Mouse (Mus musculus) neural tube, embryonic 12.5 days (tissue): ENCODE data around the gene Gm11444. TPM values are rescaled to one million over a fixed set of nuclear protein-coding genes. Genes with fewer than 3 reads are reported as not detected.

Experiments used
- ATAC-seq: fragments of 200-750 bp; cut with Nextera tagmentation; 2 replicates; pipeline ENCODE4 v1.8.0; 2017; ENCODE audit warnings: low read depth, mild to moderate bottlenecking, moderate TSS enrichment, moderate library complexity; ENCODE audit not compliant: low FRiP score
- H3K27ac ChIP-seq: fragments of 300-500 bp; sonication (generic); 2 replicates; pipeline ENCODE4 v1.5.1; 2016
- H3K27me3 ChIP-seq: fragments of 300-500 bp; sonication (generic); replicated peaks from 2 replicates; pipeline ENCODE4 v1.6.1; 2016; ENCODE audit warnings: mild to moderate bottlenecking
- H3K36me3 ChIP-seq: fragments of 300-500 bp; sonication (generic); 2 replicates; pipeline ENCODE4 v1.6.1; 2016; ENCODE audit warnings: mild to moderate bottlenecking
- H3K4me1 ChIP-seq: fragments of 300-500 bp; sonication (generic); 2 replicates; pipeline ENCODE4 v1.6.1; 2016
- H3K4me2 ChIP-seq: fragments of 300-500 bp; sonication (generic); replicated peaks from 2 replicates; pipeline ENCODE4 v1.6.1; 2016; ENCODE audit warnings: mild to moderate bottlenecking
- H3K4me3 ChIP-seq: fragments of 300-500 bp; sonication (generic); 2 replicates; pipeline ENCODE4 v1.5.1; 2016
- H3K9ac ChIP-seq: fragments of 300-500 bp; sonication (generic); 2 replicates; pipeline ENCODE4 v1.6.1; 2016; ENCODE audit warnings: mild to moderate bottlenecking
- H3K9me3 ChIP-seq: fragments of 300-500 bp; sonication (generic); 2 replicates; pipeline ENCODE4 v1.6.1; 2016; ENCODE audit warnings: mild to moderate bottlenecking
- WGBS: fragments of 180-500 bp; shearing (Covaris S2); methylation state at CpG from one replicate; pipeline ENCODE4 v1.1.7; 2016; 5-methylcytosine and 5-hydroxymethylcytosine counted together
- polyA plus RNA-seq: library from polyadenylated mRNA; unstranded; fragments of >200 nt; fragmentation: Nextera tagmentation; extraction: Ambion mirVana; gene quantifications from 2 replicates; pipeline ENCODE4 v1.2.1, GENCODE M21; 2016

Gm11444 gene
- polyA plus RNA-seq, 1 experiment from 2014 or later: not detected

DNA sequence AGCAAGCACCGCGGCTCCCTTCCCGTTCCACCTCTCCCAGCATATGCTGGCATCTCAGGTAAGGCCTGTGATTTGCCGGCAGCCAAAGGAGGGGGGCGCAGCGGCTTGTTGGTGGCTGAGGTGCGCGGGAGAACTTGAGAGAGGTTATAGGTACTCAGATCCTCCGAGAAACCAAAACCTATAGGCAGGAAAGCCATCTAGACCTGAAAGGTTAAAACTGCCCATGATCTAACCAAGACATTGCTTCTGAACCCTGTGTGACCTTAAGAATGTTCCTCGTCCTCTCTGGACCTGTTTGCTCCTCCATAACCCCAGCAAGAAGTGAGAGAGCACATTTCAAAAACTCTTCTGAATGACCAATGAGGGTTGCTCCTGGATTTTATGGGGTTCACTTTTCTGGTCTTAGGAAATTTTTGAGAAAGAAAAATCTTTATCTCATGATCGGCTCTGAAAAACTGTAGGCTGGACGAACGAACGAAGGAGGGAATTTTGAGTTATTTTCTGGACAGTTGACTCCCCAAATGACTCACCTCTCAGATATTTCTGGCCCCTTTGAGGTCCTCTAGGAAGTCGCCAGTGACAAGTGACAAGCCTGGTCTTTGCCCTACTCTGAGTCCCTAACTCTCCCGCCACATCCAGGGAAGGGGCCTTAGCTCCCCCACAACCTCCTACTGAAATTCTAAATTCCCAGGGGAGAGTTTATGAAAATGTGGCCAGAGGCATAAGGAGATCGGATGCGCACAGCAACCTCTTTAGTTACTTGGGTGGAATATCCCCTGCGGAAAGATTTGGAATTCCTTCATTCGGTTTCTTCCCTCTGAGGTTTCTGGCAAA is 11.5 kb downstream of the Gm11444 start:
- Histone ChIP-seq H3K4me1 (peaks cover 17% of the 10 kb centered on the region), H3K27ac (no peak overlapping the region), H3K4me2 (peak overlapping the region; percentile 72), H3K4me3 (peak overlapping the region; percentile 33), H3K36me3 (no peaks in the 10 kb centered on the region), H3K9ac (peak overlapping the region; percentile 56), H3K9me3 (no peaks in the 10 kb centered on the region), H3K27me3 (peaks cover 91% of the 10 kb centered on the region)
- 4% methylated on average over 20 of the region's 20 CpGs for WGBS
- ATAC-seq: no peak

DNA sequence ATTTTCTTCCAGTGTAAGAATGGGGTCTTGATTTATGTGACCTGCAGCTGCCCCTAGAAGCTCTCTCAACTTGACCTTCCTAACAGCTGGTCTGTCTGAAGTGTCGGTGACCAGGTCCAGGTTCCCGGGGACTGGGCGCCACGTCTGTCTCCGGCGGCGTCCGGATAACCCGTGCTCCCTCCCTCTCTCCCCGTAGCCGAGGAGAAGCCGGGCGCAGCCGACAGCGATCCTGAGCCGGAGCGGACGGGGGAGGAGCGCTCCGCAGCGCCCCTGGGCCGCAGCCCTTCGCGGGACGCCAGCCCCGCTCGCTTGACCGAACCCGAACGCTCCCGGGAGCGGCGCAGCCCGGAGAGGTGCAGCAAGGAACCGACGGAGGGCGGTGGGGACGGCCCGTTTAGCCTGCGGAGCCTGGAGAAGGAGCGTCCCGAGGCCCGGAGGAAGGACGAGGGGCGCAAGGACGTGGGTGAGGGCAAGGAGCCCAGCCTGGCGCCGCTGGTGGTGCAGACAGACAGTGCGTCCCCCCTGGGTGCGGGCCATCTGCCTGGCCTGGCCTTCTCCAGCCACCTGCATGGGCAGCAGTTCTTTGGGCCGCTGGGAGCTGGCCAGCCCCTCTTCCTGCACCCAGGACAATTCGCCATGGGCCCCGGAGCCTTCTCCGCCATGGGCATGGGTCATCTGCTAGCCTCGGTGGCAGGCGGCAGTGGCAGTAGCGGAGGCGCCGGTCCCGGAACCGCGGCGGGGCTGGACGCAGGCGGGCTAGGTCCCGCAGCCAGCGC is 12.3 kb downstream of the Gm11444 start:
- WGBS: under 1% methylated on average over 67 of the region's 67 CpGs
- no peak for ATAC-seq

GRCm38 (mm10) chr11:85837291-85837647 is 12.9 kb downstream of the Gm11444 start:
- Histone ChIP-seq H3K9ac (peak overlapping the region; percentile 56), H3K4me1 (peaks cover 21% of the 10 kb centered on the region), H3K9me3 (no peaks in the 10 kb centered on the region), H3K27ac (no peak overlapping the region), H3K27me3 (peaks cover 94% of the 10 kb centered on the region), H3K4me3 (peak overlapping the region; percentile 46), H3K36me3 (no peaks in the 10 kb centered on the region), H3K4me2 (peak overlapping the region; percentile 72)
- under 1% methylated on average over 18 of the region's 18 CpGs for WGBS
- ATAC-seq: no peak

More for the DNA sequence above, 12.3 kb downstream of the Gm11444 start:
- Histone ChIP-seq H3K27ac (no peak overlapping the region), H3K4me3 (peak overlapping the region; percentile 33), H3K4me1 (peaks cover 17% of the 10 kb centered on the region), H3K9me3 (no peaks in the 10 kb centered on the region), H3K27me3 (peaks cover 94% of the 10 kb centered on the region), H3K36me3 (no peaks in the 10 kb centered on the region), H3K9ac (peak overlapping the region; percentile 56), H3K4me2 (peak overlapping the region; percentile 72)

- peak overlapping the region; percentile 72 for H3K4me2 ChIP-seq
- H3K9ac ChIP-seq: peak overlapping the region; percentile 56
- H3K27ac ChIP-seq: no peak overlapping the region
- H3K27me3 ChIP-seq: peaks cover 95% of the 10 kb centered on the region
- no peak for ATAC-seq
- peaks cover 25% of the 10 kb centered on the region for H3K4me1 ChIP-seq
- no peaks in the 10 kb centered on the region for H3K9me3 ChIP-seq
- H3K4me3 ChIP-seq: peak overlapping the region; percentile 46
- 2% methylated on average over 32 of the region's 32 CpGs for WGBS
- H3K36me3 ChIP-seq: no peaks in the 10 kb centered on the region
These were observed 13.4 kb downstream of the Gm11444 start for GRCm38 (mm10) chr11:85836523-85837290.

DNA sequence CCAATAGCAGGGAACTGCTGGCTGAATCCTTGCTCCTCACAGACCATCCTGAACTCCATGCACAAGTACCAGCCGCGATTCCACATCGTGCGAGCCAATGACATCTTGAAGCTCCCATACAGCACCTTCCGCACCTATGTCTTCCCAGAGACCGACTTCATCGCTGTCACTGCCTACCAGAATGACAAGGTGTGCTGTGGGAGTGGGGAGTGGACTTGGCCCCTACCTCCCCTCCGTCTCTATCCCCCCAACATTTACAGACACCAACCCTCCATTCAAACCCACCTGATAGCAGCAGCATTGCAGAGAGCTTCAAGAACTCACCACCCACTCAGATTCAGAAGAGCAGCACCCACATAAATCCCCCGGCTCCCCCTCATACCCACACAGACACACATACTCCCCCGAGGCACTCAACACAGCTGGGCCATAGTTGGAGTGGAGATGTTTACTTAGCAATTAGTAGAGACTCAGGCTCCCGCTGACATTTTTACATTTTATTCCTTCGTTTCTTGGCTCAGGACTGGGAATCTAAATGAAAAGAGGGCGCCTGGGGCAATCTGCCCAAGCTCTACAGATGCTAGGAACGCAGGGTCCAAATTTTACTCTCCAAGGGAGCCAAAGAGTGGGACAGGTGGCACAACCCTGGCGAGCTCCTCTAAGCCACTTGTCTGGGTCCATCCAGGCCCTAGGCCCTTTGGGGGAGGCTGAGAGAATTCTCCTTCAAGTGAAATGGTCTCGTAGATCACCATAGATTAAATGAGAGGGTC is 14.2 kb downstream of the Gm11444 start:
- H3K9ac ChIP-seq: 0 out of 2 replicates have a peak overlapping the region, but pooled peaks have one; percentile 10
- H3K27me3 ChIP-seq: peaks cover 96% of the 10 kb centered on the region
- H3K4me1 ChIP-seq: peaks cover 23% of the 10 kb centered on the region
- H3K4me3 ChIP-seq: peak overlapping the region; percentile 46
- H3K4me2 ChIP-seq: peak overlapping the region; percentile 72
- H3K27ac ChIP-seq: no peak overlapping the region
- no peaks in the 10 kb centered on the region for H3K9me3 ChIP-seq
- H3K36me3 ChIP-seq: no peaks in the 10 kb centered on the region
- ATAC-seq: no peak
- 5% methylated on average over 16 of the region's 16 CpGs for WGBS

GRCm38 (mm10) chr11:85835001-85835752 is 15.0 kb downstream of the Gm11444 start:
- H3K4me2 ChIP-seq: peak overlapping the region; percentile 72
- H3K9me3 ChIP-seq: no peaks in the 10 kb centered on the region
- WGBS: 4% methylated on average over 9 of the region's 9 CpGs
- H3K27ac ChIP-seq: no peak overlapping the region
- no peaks in the 10 kb centered on the region for H3K36me3 ChIP-seq
- peak overlapping the region; percentile 65 for H3K9ac ChIP-seq
- H3K4me1 ChIP-seq: peaks cover 27% of the 10 kb centered on the region
- no peak for ATAC-seq
- peaks cover 96% of the 10 kb centered on the region for H3K27me3 ChIP-seq
- H3K4me3 ChIP-seq: peak overlapping the region; percentile 46

- Histone ChIP-seq H3K27ac (no peak overlapping the region), H3K9me3 (no peaks in the 10 kb centered on the region), H3K9ac (peak overlapping the region; percentile 65), H3K4me2 (peak overlapping the region; percentile 72), H3K27me3 (peaks cover 96% of the 10 kb centered on the region), H3K4me1 (peaks cover 34% of the 10 kb centered on the region), H3K4me3 (peak overlapping the region; percentile 46), H3K36me3 (no peaks in the 10 kb centered on the region)
- WGBS: 3% methylated on average over 17 of the region's 17 CpGs
- no peak for ATAC-seq
These were observed 15.7 kb downstream of the Gm11444 start for GRCm38 (mm10) chr11:85834386-85834931.

DNA sequence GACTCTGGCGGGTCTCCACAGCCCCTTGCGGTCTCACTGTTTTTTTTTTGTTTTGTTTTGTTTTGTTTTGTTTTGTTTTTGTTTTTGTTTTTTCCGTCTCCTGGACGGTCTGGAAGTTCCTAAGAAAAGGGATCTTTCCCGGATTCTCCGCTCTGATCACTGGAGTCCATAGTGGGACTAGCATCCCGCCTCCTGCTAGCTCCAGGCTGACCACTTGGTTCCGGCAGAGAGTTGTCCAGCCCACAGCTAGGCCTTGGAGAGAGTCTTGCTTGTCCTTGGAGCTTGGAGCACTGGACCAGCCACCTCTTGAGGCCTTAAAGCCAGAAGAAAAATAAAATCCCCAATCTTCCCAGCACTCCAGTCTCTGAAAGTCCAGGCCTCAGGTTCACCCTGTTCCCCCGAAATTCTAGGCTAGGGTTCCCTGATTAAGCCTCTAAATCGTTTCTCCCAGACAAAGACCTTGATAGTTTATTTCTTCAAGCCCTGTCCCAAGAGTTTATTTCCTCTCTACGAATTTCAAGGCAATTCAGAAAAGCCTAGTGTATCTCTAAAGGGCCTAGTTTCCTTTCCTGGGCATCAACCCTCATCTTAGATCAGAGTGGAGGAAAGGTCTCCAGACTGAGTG is 16.3 kb downstream of the Gm11444 start:
- Histone ChIP-seq H3K4me2 (peak overlapping the region; percentile 72), H3K4me1 (peaks cover 40% of the 10 kb centered on the region), H3K36me3 (no peaks in the 10 kb centered on the region), H3K9me3 (no peaks in the 10 kb centered on the region), H3K27me3 (peaks cover 96% of the 10 kb centered on the region), H3K4me3 (peak overlapping the region; percentile 46), H3K9ac (peak overlapping the region; percentile 65), H3K27ac (no peak overlapping the region)
- WGBS: 1% methylated on average over 11 of the region's 11 CpGs
- ATAC-seq: no peak

GRCm38 (mm10) chr11:85833081-85833521 is 17.0 kb downstream of the Gm11444 start:
- WGBS: under 1% methylated on average over 30 of the region's 54 CpGs
- ATAC-seq: no peak
- H3K27ac ChIP-seq: no peak overlapping the region
- peak overlapping the region; percentile 72 for H3K4me2 ChIP-seq
- no peaks in the 10 kb centered on the region for H3K36me3 ChIP-seq
- H3K9me3 ChIP-seq: no peaks in the 10 kb centered on the region
- peak overlapping the region; percentile 46 for H3K4me3 ChIP-seq
- H3K27me3 ChIP-seq: peaks cover 96% of the 10 kb centered on the region
- peak overlapping the region; percentile 65 for H3K9ac ChIP-seq
- peaks cover 38% of the 10 kb centered on the region for H3K4me1 ChIP-seq

DNA sequence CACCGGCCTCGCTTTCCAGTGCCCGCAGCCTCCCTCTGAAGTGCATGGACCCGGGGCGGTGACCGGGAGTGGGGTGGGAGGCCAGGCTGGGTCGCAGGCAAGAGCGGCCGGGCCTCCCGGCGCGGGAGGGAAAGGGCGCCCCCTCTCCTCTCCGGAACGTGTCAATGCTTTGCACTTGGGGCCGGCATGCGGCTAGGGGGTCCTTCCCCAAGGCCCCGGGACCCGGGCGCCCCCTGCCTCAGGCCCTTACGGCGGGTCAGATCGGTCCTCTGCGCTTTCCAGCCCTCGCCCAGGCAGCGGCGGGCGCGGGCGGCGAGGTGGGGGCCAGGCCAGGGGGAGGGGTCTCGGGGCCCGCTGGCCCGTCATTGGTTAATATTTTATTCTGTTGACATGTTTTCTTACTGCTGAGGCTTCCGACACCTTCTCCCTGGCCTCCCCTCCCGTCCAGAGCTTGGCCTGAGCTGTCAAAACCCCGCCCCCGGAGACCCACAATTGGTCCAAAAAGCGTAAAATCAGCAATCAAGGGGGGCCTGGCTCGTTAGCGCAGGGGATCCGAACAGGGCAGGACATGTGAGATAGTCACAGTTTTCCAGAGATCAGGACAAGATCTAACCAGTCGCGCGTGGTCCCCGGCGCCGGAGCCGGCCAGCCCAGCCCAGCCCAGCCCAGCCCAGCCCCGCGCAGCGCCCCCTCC is 17.8 kb downstream of the Gm11444 start, which contains the start of gene Tbx2:
Tbx2 (plus strand) TSS at position 321 of the 694 bp plus-strand sequence.
- peaks cover 96% of the 10 kb centered on the region for H3K27me3 ChIP-seq
- H3K9ac ChIP-seq: peak within 1 kb of the TSS; percentile 65
- peak within 1 kb of the TSS; percentile 72 for H3K4me2 ChIP-seq
- H3K4me3 ChIP-seq: peak within 1 kb of the TSS; percentile 46
- 0 out of 2 replicates have a peak, but pooled peaks have one; percentile 33 for ATAC-seq
- H3K4me1 ChIP-seq: peaks cover 34% of the 10 kb centered on the region
- no peak within 1 kb of the TSS for H3K27ac ChIP-seq
- WGBS: under 1% methylated on average over 50 of the region's 52 CpGs
- no peaks in the 10 kb centered on the region for H3K36me3 ChIP-seq
- no peaks in the 10 kb centered on the region for H3K9me3 ChIP-seq
